Mouse (Mus musculus) liver, adult 2 months (tissue): ENCODE data around the gene Fam174b.

ENCODE experiments used
- CTCF ChIP-seq: fragments of 200-500 bp; IDR thresholded peaks from 2 replicates; pipeline ENCODE4 v1.5.1; 2011; ENCODE audit warnings: low read depth, low read length, control low read depth
- POLR2A ChIP-seq: fragments of 200-500 bp; IDR thresholded peaks from 2 replicates; pipeline ENCODE4 v1.6.1; 2011; ENCODE audit warnings: low read length, control low read depth; ENCODE audit not compliant: insufficient read depth; ENCODE audit errors: extremely low read depth

GRCm38 (mm10) chr7:73721046-73721445, 19.1 kb upstream of the Fam174b start:
- TF ChIP-seq POLR2A = no peak
- no peak for TF ChIP-seq CTCF
